Mouse (Mus musculus) macrophage (primary cell): Measurements from ENCODE around the gene Pin4. TPM values are rescaled to one million over a fixed set of nuclear protein-coding genes. Genes with fewer than 3 reads are reported as not detected.
"Not testable (repeated sequence)": the region's sequence is repeated elsewhere in the genome, so short reads cannot be mapped to it uniquely, and the experiment has no call there.

Experiments used
- H3K27ac ChIP-seq: fragments of 350-480 bp; formaldehyde crosslinking; 2 replicates; pipeline ENCODE4 v1.9.0; 2021
- H3K36me3 ChIP-seq: fragments of 350-480 bp; formaldehyde crosslinking; 2 replicates; pipeline ENCODE4 v1.9.0; 2021; ENCODE audit errors: inconsistent target
- H3K4me3 ChIP-seq: fragments of 350-480 bp; formaldehyde crosslinking; 2 replicates; pipeline ENCODE4 v1.9.0; 2021; ENCODE audit errors: inconsistent target
- H3K79me2 ChIP-seq: fragments of 350-480 bp; formaldehyde crosslinking; 2 replicates; pipeline ENCODE4 v1.9.0; 2021; ENCODE audit errors: inconsistent target
- WGBS: methylation state at CpG from one replicate; pipeline ENCODE4 v1.1.7; 2026; ENCODE audit warnings: inconsistent platforms; ENCODE audit not compliant: missing documents; 5-methylcytosine and 5-hydroxymethylcytosine counted together
- polyA plus RNA-seq: library from polyadenylated mRNA; stranded (reverse); fragments of 250-400 nt; gene quantifications from 3 replicates; pipeline ENCODE4 v1.2.4, GENCODE M21; 2018; ENCODE audit warnings: inconsistent platforms

Gene Pin4
- polyA plus RNA-seq, 1 experiment from 2014 or later: 182 TPM

- Histone ChIP-seq H3K4me3 (no peak overlapping the region), H3K79me2 (no peaks in the 10 kb centered on the region), H3K27ac (no peak overlapping the region), H3K36me3 (no peaks in the 10 kb centered on the region)
- WGBS: 40% methylated on average over 7 of the region's 7 CpGs
Observed at GRCm38 (mm10) chrX:102094381-102094904, 24.8 kb upstream of the Pin4 start.

GRCm38 (mm10) chrX:102101886-102102285 is 17.4 kb upstream of the Pin4 start:
- no peaks in the 10 kb centered on the region for H3K79me2 ChIP-seq
- WGBS: 59% methylated on average over 6 of the region's 7 CpGs
- H3K36me3 ChIP-seq: no peaks in the 10 kb centered on the region
- H3K27ac ChIP-seq: no peak overlapping the region
- no peak overlapping the region for H3K4me3 ChIP-seq

DNA sequence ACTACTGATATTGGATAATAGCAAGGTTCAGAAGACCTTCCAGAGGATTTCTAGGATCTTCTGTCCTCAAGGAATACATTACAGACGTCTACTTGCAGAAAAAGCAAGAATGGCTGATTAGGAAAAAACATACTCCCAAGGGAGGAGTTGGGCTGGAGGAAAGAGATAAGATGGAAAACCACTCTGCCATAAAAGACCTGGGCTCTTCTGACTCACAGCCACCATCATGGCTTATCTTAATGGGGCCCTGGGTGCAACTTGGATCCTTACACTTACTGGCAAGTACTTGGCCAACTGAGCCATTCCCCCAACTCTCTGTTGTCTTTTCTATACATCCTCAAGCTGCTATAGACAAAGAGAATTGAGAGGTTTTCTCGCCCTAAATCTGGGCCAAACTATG is 15.4 kb upstream of the Pin4 start:
- not testable (repeated sequence) for H3K79me2 ChIP-seq, H3K4me3 ChIP-seq, H3K27ac ChIP-seq, H3K36me3 ChIP-seq
- 88% methylated on average over 2 of the region's 2 CpGs for WGBS

DNA sequence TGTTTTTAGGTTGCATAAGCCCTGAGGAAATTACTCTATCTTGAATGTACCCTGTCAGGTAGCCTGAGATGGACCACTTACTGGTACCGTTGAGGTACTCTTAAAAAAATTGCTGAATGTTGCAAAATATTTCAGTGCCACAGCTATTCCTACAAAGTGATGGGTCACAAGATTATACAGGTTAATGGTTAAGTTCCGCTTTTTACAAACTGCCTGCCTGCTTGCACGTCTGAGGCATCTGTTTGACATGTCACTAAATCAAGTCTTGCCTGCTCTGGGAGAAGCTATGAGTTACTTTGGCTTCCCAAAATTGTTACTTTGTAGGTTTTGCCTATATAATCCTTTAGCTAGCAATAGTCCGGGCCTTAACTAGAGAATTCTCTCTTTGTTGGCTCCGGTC is 9.9 kb upstream of the Pin4 start:
- WGBS: 45% methylated on average over 4 of the region's 5 CpGs
- H3K4me3 ChIP-seq, H3K27ac ChIP-seq, H3K36me3 ChIP-seq, H3K79me2 ChIP-seq: not testable (repeated sequence)

DNA sequence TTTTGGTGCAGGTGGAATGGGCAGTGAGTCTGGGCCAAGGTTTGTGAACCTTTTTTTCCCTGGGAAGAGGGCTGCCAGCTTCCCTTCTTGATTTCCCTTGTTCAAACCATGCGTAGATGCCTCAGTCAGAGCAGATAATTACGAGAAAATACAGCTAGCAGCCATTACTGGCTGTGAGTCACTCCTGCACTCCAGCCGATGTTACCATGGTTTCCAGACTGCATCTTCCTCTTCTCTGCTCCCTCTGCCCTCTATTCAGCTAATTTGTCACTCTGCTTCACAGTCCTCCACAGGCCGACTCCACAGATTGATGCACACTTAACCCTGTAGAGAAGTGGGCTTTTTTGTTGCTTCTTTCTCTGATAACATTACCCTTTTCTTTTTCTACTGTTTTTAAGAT is 3.6 kb upstream of the Pin4 start:
- WGBS: 36% methylated on average over 3 of the region's 4 CpGs
- H3K27ac ChIP-seq: no peak overlapping the region
- no peak overlapping the region for H3K4me3 ChIP-seq
- no peaks in the 10 kb centered on the region for H3K36me3 ChIP-seq
- H3K79me2 ChIP-seq: peaks cover 14% of the 10 kb centered on the region

GRCm38 (mm10) chrX:102121321-102121720 is 2.1 kb downstream of the Pin4 start:
- 65% methylated on average over 2 of the region's 2 CpGs for whole genome bisulfite sequencing
- no peak overlapping the region for H3K4me3 ChIP-seq
- peaks cover 18% of the 10 kb centered on the region for H3K79me2 ChIP-seq
- H3K27ac ChIP-seq: no peak overlapping the region
- H3K36me3 ChIP-seq: no peaks in the 10 kb centered on the region

GRCm38 (mm10) chrX:102141157-102141556 is 21.9 kb downstream of the Pin4 start:
- H3K36me3 ChIP-seq: no peaks in the 10 kb centered on the region
- no peak overlapping the region for H3K4me3 ChIP-seq
- no peaks in the 10 kb centered on the region for H3K79me2 ChIP-seq
- no peak overlapping the region for H3K27ac ChIP-seq
- WGBS: 72% methylated on average over 1 of the region's 1 CpGs

DNA sequence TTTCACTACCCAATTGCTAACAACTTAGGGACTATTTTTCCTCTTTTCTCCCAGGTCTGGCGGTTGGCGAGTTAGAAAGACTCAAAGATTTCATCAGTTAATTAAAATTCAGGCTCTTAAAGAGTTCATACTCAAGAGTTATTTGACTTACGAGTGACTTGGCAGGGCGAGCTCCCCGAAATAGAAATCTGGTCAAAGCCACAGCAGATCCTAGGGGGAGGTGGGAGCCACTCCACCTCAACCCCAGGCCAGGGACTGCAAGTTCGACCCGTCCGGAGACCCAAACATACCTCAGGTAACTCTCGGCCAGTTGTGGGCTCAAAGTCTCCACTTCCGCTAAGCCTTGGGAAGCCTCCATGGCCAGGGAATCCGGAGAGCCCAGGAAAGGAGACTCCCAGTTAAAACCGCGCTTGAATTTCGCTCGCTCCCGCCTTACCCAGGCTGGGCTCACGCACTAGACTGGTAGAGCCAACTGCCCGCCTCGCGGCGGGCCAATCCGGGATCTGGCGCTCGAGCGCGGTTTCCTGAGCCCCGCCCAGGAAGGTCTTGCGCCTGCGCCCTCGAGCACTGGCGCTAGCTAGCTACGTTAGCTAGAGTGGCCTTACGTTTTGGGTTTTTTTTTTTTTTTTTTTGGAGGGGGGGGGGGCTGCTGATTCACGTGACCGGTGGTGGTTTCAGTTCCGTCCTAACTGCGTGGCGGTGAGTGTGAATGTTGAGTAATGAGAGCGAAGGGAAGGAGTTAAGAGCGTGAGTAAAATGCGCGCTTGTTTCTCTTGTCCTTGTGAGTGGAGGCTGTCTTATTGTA is 37.6 kb downstream of the Pin4 start, which contains the start of gene Ercc6l:
TSS of gene Ercc6l (minus strand) at position 474 of the 805 bp plus-strand sequence.
- WGBS: 17% methylated on average over 26 of the region's 42 CpGs
- Histone ChIP-seq H3K27ac (peak within 1 kb of the TSS; percentile 54), H3K79me2 (peaks cover 49% of the 10 kb centered on the region), H3K4me3 (peak within 1 kb of the TSS; percentile 61), H3K36me3 (no peaks in the 10 kb centered on the region)

GRCm38 (mm10) chrX:102157423-102157791 is 38.2 kb downstream of the Pin4 start:
- Histone ChIP-seq H3K36me3 (no peaks in the 10 kb centered on the region), H3K27ac (peak overlapping the region; percentile 37; the same call in 1 of the 2 replicates), H3K79me2 (peaks cover 43% of the 10 kb centered on the region), H3K4me3 (no peak overlapping the region; the same call in 1 of the 2 replicates)
- 53% methylated on average over 5 of the region's 5 CpGs for WGBS

GRCm38 (mm10) chrX:102159778-102160177 is 40.5 kb downstream of the Pin4 start:
- H3K36me3 ChIP-seq: no peaks in the 10 kb centered on the region
- H3K27ac ChIP-seq: no peak overlapping the region
- H3K4me3 ChIP-seq: no peak overlapping the region
- peaks cover 19% of the 10 kb centered on the region for H3K79me2 ChIP-seq
- 81% methylated on average over 2 of the region's 2 CpGs for WGBS

DNA sequence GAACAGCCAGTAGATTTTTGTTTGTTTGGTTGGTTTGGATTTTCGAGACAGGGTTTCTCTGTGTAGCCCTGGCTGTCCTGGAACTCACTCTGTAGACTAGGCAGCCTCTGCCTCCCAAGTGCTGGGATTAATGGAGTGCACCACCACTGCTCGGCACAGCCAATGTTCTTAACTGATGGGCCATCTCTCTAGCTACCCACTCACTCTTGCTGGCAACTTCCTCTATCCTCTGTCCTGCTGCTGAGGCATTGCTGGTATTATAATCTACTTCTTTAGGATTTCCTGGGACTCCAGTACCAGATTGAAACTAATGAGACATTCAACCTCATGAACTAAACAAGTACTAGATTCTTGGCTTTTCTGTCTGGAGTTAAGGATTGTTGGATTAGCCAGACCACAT is 41.3 kb downstream of the Pin4 start:
- no peaks in the 10 kb centered on the region for H3K36me3 ChIP-seq
- H3K79me2 ChIP-seq: peaks cover 12% of the 10 kb centered on the region
- H3K27ac ChIP-seq: no peak overlapping the region
- H3K4me3 ChIP-seq: no peak overlapping the region
- 86% methylated on average over 2 of the region's 2 CpGs for WGBS

DNA sequence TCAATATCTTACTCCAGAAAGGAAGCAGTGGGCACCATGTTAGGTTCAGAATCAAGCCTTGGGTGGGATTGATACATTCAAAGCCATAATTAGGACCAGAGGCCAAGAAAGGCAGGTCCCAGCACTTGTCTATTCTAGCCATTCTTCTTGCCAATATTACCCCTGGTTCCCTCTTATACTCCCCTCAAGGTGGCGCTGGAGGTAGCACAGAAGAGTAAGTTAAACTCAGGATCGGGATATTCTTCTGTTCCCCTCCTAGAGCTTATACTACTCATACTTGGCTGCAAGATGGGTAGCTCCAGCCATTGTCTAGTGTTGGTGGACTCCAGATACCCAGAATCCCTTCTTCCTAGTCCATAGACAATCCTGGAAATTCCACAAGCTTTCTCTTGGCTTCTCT is 43.8 kb downstream of the Pin4 start:
- Histone ChIP-seq H3K79me2 (no peaks in the 10 kb centered on the region), H3K27ac (no peak overlapping the region), H3K36me3 (no peaks in the 10 kb centered on the region), H3K4me3 (no peak overlapping the region)
- WGBS: 39% methylated on average over 2 of the region's 2 CpGs

DNA sequence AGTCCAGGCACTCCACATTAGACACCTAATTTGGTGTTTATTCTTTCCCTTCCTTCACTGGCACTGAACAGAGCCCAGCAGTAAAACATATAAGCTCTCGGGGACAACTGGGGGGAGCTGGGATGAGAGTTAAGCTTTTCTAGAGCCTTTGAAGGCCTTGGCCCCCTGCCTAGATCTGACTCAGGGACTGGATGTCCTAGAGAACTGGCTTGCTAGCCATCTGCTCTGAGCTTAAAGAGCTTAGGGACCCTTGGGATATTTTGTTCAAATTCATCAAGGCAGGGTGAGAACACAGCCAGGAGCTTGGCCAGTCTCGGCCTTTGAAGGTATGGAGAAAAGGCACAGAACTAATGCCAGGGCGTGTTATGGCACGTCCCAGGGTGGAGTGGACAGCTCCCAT is 44.3 kb downstream of the Pin4 start:
- WGBS: 88% methylated on average over 4 of the region's 4 CpGs
- no peak overlapping the region for H3K27ac ChIP-seq
- H3K4me3 ChIP-seq: no peak overlapping the region
- H3K36me3 ChIP-seq: no peaks in the 10 kb centered on the region
- H3K79me2 ChIP-seq: no peaks in the 10 kb centered on the region

GRCm38 (mm10) chrX:102166521-102166920 is 47.3 kb downstream of the Pin4 start:
- no peak overlapping the region for H3K4me3 ChIP-seq
- no peaks in the 10 kb centered on the region for H3K79me2 ChIP-seq
- no peaks in the 10 kb centered on the region for H3K36me3 ChIP-seq
- 93% methylated on average over 5 of the region's 5 CpGs for WGBS
- H3K27ac ChIP-seq: no peak overlapping the region

DNA sequence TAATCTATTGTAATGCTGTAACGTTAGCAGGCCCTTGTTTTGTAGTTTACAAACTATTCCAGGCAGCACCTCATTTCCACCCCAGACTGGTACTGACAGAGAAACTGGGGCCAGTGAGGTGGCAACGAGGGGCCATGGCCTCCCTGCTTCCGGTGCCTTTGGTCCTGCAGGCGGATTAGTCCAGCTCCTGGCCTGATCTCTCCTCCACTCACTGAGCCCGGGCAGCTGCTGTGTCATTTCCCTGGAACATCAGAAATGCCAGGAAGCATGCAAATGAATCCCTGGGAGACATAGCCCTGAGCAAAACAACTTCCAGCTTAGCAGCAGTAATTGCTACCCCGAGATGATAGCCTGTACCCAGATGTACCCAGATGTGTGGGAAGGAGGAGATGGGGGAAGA is 47.7 kb downstream of the Pin4 start:
- 84% methylated on average over 6 of the region's 6 CpGs for WGBS
- no peaks in the 10 kb centered on the region for H3K36me3 ChIP-seq
- H3K4me3 ChIP-seq: no peak overlapping the region
- no peaks in the 10 kb centered on the region for H3K79me2 ChIP-seq
- H3K27ac ChIP-seq: no peak overlapping the region
